Mouse (Mus musculus): Measurements from ENCODE around the gene Mettl3. TPM values are rescaled to one million over a fixed set of nuclear protein-coding genes. Genes with fewer than 3 reads are reported as not detected.
A peak's percentile ranks its signal among the peaks of the same experiment; 100 is the strongest.
"Not testable (repeated sequence)": the region's sequence is repeated elsewhere in the genome, so short reads cannot be mapped to it uniquely, and the experiment has no call there.

The Mettl3 gene
- polyA plus RNA-seq, 1 experiment: 30.5 TPM

GRCm38 (mm10) chr14:52310906-52311305 is 6.0 kb upstream of the Mettl3 start:
- Histone ChIP-seq H3K4me2 (ENCODE audit: low read depth) (no peak overlapping the region), H3K36me3 (ENCODE audit: control insufficient read depth, insufficient read depth) (no peaks in the 10 kb centered on the region), H3K4me3 (no peak overlapping the region), H3K27me3 (ENCODE audit: control insufficient read depth, insufficient read depth, insufficient read length) (no peaks in the 10 kb centered on the region), H3K79me2 (ENCODE audit: control insufficient read depth, insufficient read depth) (no peaks in the 10 kb centered on the region), H3ac (ENCODE audit: control insufficient read depth, insufficient read length) (no peak overlapping the region)
- no peak for TF ChIP-seq E2F4 (IDR thresholded peaks at IDR 0.05; ENCODE audit: insufficient read depth)
- no peak for TF ChIP-seq TCF12 (IDR thresholded peaks at IDR 0.05; ENCODE audit: insufficient read depth, poor library complexity, severe bottlenecking)
- TF ChIP-seq CEBPB (IDR thresholded peaks at IDR 0.05; ENCODE audit: insufficient read depth, poor library complexity, severe bottlenecking): no peak
- no peak for TF ChIP-seq TCF3 (IDR thresholded peaks at IDR 0.05; ENCODE audit: insufficient read length, low read depth)
- no peak for TF ChIP-seq MYOD1 (IDR thresholded peaks at IDR 0.05; ENCODE audit: control insufficient read depth in 1 of 3, insufficient read length in 2 of 3, low read depth in 2 of 3)
- TF ChIP-seq MYOG (IDR thresholded peaks at IDR 0.05; ENCODE audit: control insufficient read depth in 1 of 3, insufficient read depth in 1 of 3, insufficient read length in 2 of 3, low read depth in 2 of 3): no peak
- TF ChIP-seq POLR2AphosphoS2 (IDR thresholded peaks at IDR 0.05; ENCODE audit: insufficient read length, low read depth): no peak
- no peak for TF ChIP-seq MAX (IDR thresholded peaks at IDR 0.05; ENCODE audit: low read depth)
- TF ChIP-seq POLR2A (IDR thresholded peaks at IDR 0.05; ENCODE audit: insufficient read length, low read depth): no peak
- no peak for TF ChIP-seq USF1 (IDR thresholded peaks at IDR 0.05; ENCODE audit: low read depth)
- TF ChIP-seq SRF (IDR thresholded peaks at IDR 0.05; ENCODE audit: control insufficient read depth, insufficient read length, low read depth): no peak
- TF ChIP-seq REST (IDR thresholded peaks at IDR 0.05; ENCODE audit: insufficient read depth, insufficient read length): no peak

DNA sequence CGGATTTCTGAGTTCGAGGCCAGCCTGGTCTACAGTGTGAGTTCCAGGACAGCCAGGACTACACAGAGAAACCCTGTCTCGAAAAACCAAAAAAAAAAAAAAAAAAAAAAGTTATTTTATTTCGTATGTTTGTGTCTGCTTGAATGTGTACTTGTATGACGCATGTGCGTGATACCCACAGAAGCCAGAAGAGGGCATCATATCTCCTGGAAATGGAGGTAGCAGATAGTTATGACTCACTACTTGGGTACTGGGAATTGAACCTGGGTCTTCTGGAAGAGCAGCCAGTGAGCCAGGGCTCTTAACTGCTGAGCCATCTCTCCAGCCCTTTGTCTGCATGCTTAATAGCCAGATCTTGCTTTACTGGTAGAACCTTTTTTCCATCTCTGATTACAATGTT is 5.4 kb upstream of the Mettl3 start:
- H3K79me2 ChIP-seq (ENCODE audit: control insufficient read depth, insufficient read depth); H3K36me3 ChIP-seq (ENCODE audit: control insufficient read depth, insufficient read depth); H3K27me3 ChIP-seq (ENCODE audit: control insufficient read depth, insufficient read depth, insufficient read length); H3ac ChIP-seq (ENCODE audit: control insufficient read depth, insufficient read length); H3K4me3 ChIP-seq; H3K4me2 ChIP-seq (ENCODE audit: low read depth): not testable (repeated sequence)

DNA sequence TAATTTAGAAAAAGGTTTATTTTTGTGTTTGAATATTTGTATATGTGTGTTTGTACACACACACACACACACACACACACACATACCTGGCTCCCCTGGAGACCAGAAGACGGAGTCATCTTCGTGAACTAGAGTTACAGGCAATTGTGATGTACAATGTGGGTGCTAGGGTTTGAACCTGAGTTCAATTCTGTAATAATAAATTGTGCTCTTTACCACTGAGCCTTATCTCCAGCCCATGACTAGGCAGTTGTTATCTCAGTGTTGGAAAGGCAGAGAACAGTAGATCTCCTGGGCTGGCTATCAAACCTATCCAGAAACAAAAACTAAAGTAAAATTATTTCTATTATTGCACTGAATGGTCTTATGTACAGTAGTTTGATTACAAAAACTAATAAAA is 1.2 kb upstream of the Mettl3 start:
- TF ChIP-seq MYOG (IDR thresholded peaks at IDR 0.05; ENCODE audit: control insufficient read depth in 1 of 3, insufficient read depth in 1 of 3, insufficient read length in 2 of 3, low read depth in 2 of 3): no peak
- no peak for TF ChIP-seq POLR2A (IDR thresholded peaks at IDR 0.05; ENCODE audit: insufficient read length, low read depth)
- no peak for TF ChIP-seq POLR2AphosphoS2 (IDR thresholded peaks at IDR 0.05; ENCODE audit: insufficient read length, low read depth)
- TF ChIP-seq TCF12 (IDR thresholded peaks at IDR 0.05; ENCODE audit: insufficient read depth, poor library complexity, severe bottlenecking): no peak
- TF ChIP-seq E2F4 (IDR thresholded peaks at IDR 0.05; ENCODE audit: insufficient read depth): no peak
- TF ChIP-seq MYOD1 (IDR thresholded peaks at IDR 0.05; ENCODE audit: control insufficient read depth in 1 of 3, insufficient read length in 2 of 3, low read depth in 2 of 3): no peak
- TF ChIP-seq TCF3 (IDR thresholded peaks at IDR 0.05; ENCODE audit: insufficient read length, low read depth): no peak
- no peak for TF ChIP-seq SRF (IDR thresholded peaks at IDR 0.05; ENCODE audit: control insufficient read depth, insufficient read length, low read depth)
- no peak for TF ChIP-seq USF1 (IDR thresholded peaks at IDR 0.05; ENCODE audit: low read depth)
- no peak for TF ChIP-seq MAX (IDR thresholded peaks at IDR 0.05; ENCODE audit: low read depth)
- TF ChIP-seq REST (IDR thresholded peaks at IDR 0.05; ENCODE audit: insufficient read depth, insufficient read length): no peak
- TF ChIP-seq CEBPB (IDR thresholded peaks at IDR 0.05; ENCODE audit: insufficient read depth, poor library complexity, severe bottlenecking): no peak
- H3K36me3 ChIP-seq (ENCODE audit: control insufficient read depth, insufficient read depth): no peaks in the 10 kb centered on the region

DNA sequence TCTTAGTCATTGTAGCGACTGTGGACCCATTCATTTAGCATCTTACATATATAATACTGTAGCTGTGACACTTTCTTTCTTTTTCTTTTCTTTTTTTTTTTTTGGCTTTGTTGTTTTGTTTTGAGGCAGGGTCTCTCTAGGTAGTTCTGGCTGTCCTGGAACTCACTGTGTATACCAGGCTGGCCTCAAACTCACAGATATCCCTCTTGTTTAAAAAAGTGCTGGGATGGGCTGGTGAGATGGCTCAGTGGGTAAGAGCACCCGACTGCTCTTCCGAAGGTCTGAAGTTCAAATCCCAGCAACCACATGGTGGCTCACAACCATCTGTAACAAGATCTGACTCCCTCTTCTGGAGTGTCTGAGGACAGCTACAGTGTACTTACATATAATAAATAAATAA is 1.4 kb downstream of the Mettl3 start:
- not testable (repeated sequence) for H3K4me2 ChIP-seq (ENCODE audit: low read depth); H3K27me3 ChIP-seq (ENCODE audit: control insufficient read depth, insufficient read depth, insufficient read length); H3ac ChIP-seq (ENCODE audit: control insufficient read depth, insufficient read length)
- Histone ChIP-seq H3K4me3 (peak overlapping the region; percentile 72), H3K79me2 (ENCODE audit: control insufficient read depth, insufficient read depth) (peaks cover 33% of the 10 kb centered on the region), H3K36me3 (ENCODE audit: control insufficient read depth, insufficient read depth) (peaks cover 11% of the 10 kb centered on the region)

More for the DNA sequence above, 1.2 kb upstream of the Mettl3 start:
- Histone ChIP-seq H3K79me2 (ENCODE audit: control insufficient read depth, insufficient read depth) (peaks cover 32% of the 10 kb centered on the region), H3ac (ENCODE audit: control insufficient read depth, insufficient read length) (no peak overlapping the region), H3K27me3 (ENCODE audit: control insufficient read depth, insufficient read depth, insufficient read length) (no peaks in the 10 kb centered on the region), H3K4me3 (peak overlapping the region; percentile 72), H3K4me2 (ENCODE audit: low read depth) (peak overlapping the region; percentile 64)

GRCm38 (mm10) chr14:52295558-52296264 is 9.2 kb downstream of the Mettl3 start:
- no peak overlapping the region for H3K4me3 ChIP-seq
- no peaks in the 10 kb centered on the region for H3K79me2 ChIP-seq (ENCODE audit: control insufficient read depth, insufficient read depth)
- TF ChIP-seq TCF12 (IDR thresholded peaks at IDR 0.05; ENCODE audit: insufficient read depth, poor library complexity, severe bottlenecking): no peak
- no peak for TF ChIP-seq MYOG (IDR thresholded peaks at IDR 0.05; ENCODE audit: control insufficient read depth in 1 of 3, insufficient read depth in 1 of 3, insufficient read length in 2 of 3, low read depth in 2 of 3)
- TF ChIP-seq REST (IDR thresholded peaks at IDR 0.05; ENCODE audit: insufficient read depth, insufficient read length): no peak
- no peak for TF ChIP-seq POLR2AphosphoS2 (IDR thresholded peaks at IDR 0.05; ENCODE audit: insufficient read length, low read depth)
- no peak for TF ChIP-seq TCF3 (IDR thresholded peaks at IDR 0.05; ENCODE audit: insufficient read length, low read depth)
- no peak for TF ChIP-seq POLR2A (IDR thresholded peaks at IDR 0.05; ENCODE audit: insufficient read length, low read depth)
- TF ChIP-seq MYOD1 (IDR thresholded peaks at IDR 0.05; ENCODE audit: control insufficient read depth in 1 of 3, insufficient read length in 2 of 3, low read depth in 2 of 3): no peak
- no peak for TF ChIP-seq SRF (IDR thresholded peaks at IDR 0.05; ENCODE audit: control insufficient read depth, insufficient read length, low read depth)
- no peak for TF ChIP-seq USF1 (IDR thresholded peaks at IDR 0.05; ENCODE audit: low read depth)
- TF ChIP-seq E2F4 (IDR thresholded peaks at IDR 0.05; ENCODE audit: insufficient read depth): no peak
- no peak for TF ChIP-seq CEBPB (IDR thresholded peaks at IDR 0.05; ENCODE audit: insufficient read depth, poor library complexity, severe bottlenecking)
- no peak for TF ChIP-seq MAX (IDR thresholded peaks at IDR 0.05; ENCODE audit: low read depth)
- no peak overlapping the region for H3K4me2 ChIP-seq (ENCODE audit: low read depth)
- H3K36me3 ChIP-seq (ENCODE audit: control insufficient read depth, insufficient read depth): peaks cover 52% of the 10 kb centered on the region
- H3K27me3 ChIP-seq (ENCODE audit: control insufficient read depth, insufficient read depth, insufficient read length): no peaks in the 10 kb centered on the region
- H3ac ChIP-seq (ENCODE audit: control insufficient read depth, insufficient read length): no peak overlapping the region
